ENCODE assay signal across 12 mouse cellular contexts in genomic region chr3:143596949-143597593, GRCm38 (mm10).
DNase-seq lines count a peak whose midpoint lies in the region; ATAC-seq lines count a peak whose summit lies in the region.
"Had no signal": no experiment of that assay in that cellular context is flagged by ENCODE, and none has a peak within 500 bp of the region (broad histone marks: within the 10 kb centered on the region; RNA-seq: fewer than 3 reads in every experiment).

No protein-coding gene starts in this region.

- ATAC-seq in frontal cortex, adult (ENCODE audit: low TSS enrichment) = peak; percentile 35
- ATAC-seq in embryonic facial prominence, embryonic 13.5 days (ENCODE audit: insufficient number of reproducible peaks, insufficient read depth, low FRiP score, low TSS enrichment, low read depth) = no peak
- ATAC-seq: CD4-positive, CD25-positive, alpha-beta regulatory T cell, adult 4 months had no signal

- no peak overlapping the region for H3K4me3 ChIP-seq in embryonic facial prominence, embryonic 13.5 days
- H3K4me3 ChIP-seq: liver, embryonic 15.5 days had no signal

- H3K4me2 ChIP-seq in embryonic facial prominence, embryonic 13.5 days = peak overlapping the region; percentile 22; the same call in 1 of the 2 replicates
- H3K4me2 ChIP-seq: liver, embryonic 15.5 days had no signal

- no peak overlapping the region for H3K9ac ChIP-seq in embryonic facial prominence, embryonic 13.5 days
- H3K9ac ChIP-seq: liver, embryonic 15.5 days had no signal

- 10% methylated on average over 11 of the region's 11 CpGs for WGBS in embryonic facial prominence, embryonic 13.5 days

- no peaks in the 10 kb centered on the region for H3K9me3 ChIP-seq in embryonic facial prominence, embryonic 13.5 days
- H3K9me3 ChIP-seq: liver, embryonic 15.5 days had no signal

- DNase-seq in frontal cortex, postnatal 36 days (ENCODE audit: low spot score in 2 of 2) = no peak
- DNase-seq in right cerebral cortex, postnatal 25 days = peak; percentile 26
- DNase-seq in right cerebral cortex, postnatal 4 days = no peak
- DNase-seq in yolk sac, embryonic 10.5 days (ENCODE audit: low spot score) = peak; percentile 9
- no peak for DNase-seq in urinary bladder, postnatal 4 days (ENCODE audit: low spot score in 2 of 2)
- no peak for DNase-seq in layer of hippocampus, postnatal 10 days (ENCODE audit: low spot score in 2 of 2)
- DNase-seq: gastrocnemius, postnatal 14 days; kidney, postnatal 10 days had no signal

- peaks cover 9% of the 10 kb centered on the region for H3K4me1 ChIP-seq in embryonic facial prominence, embryonic 13.5 days
- H3K4me1 ChIP-seq: liver, embryonic 15.5 days had no signal

- H3K27ac ChIP-seq in embryonic facial prominence, embryonic 13.5 days = no peak overlapping the region
- H3K27ac ChIP-seq: liver, embryonic 15.5 days had no signal

- H3K36me3 ChIP-seq in embryonic facial prominence, embryonic 13.5 days = no peaks in the 10 kb centered on the region
- H3K36me3 ChIP-seq: liver, embryonic 15.5 days had no signal

- H3K27me3 ChIP-seq in embryonic facial prominence, embryonic 13.5 days = peaks cover 7% of the 10 kb centered on the region
- H3K27me3 ChIP-seq: liver, embryonic 15.5 days had no signal

Comparison
In these comparisons a context has a peak if more than half of its experiments do, and no peak if none do; other contexts are left out.
1. DNase-seq: peak in right cerebral cortex, postnatal 25 days (single experiment) and yolk sac, embryonic 10.5 days (single experiment); none in frontal cortex, postnatal 36 days (0 of 2), right cerebral cortex, postnatal 4 days (single experiment), urinary bladder, postnatal 4 days (0 of 2) and layer of hippocampus, postnatal 10 days (0 of 2).